Mouse (Mus musculus): Measurements from ENCODE around the gene Ctc1. TPM values are rescaled to one million over a fixed set of nuclear protein-coding genes. Genes with fewer than 3 reads are reported as not detected.
"Not testable (repeated sequence)": the region's sequence is repeated elsewhere in the genome, so short reads cannot be mapped to it uniquely, and the experiment has no call there.

Ctc1 gene
- total and polyA plus RNA-seq, 3 experiments: 10.7 to 21.5 (median 15.7) TPM

GRCm38 (mm10) chr11:68982639-68983369, 32.9 kb upstream of the Ctc1 start:
- Histone ChIP-seq H3K9ac (ENCODE audit: low read depth, low read length) (no peak overlapping the region), H3K27ac (no peak overlapping the region), H3K4me1 (ENCODE audit: control insufficient read depth, insufficient read depth, low read length) (peaks cover 3% of the 10 kb centered on the region), H3K4me3 (no peak overlapping the region), H3K79me2 (replicated peaks; ENCODE audit: control insufficient read depth, insufficient read depth, low read length) (no peaks in the 10 kb centered on the region), H3K27me3 (ENCODE audit: control insufficient read depth, insufficient read depth, low read length) (no peaks in the 10 kb centered on the region), H3K36me3 (ENCODE audit: control insufficient read depth, insufficient read depth, low read length) (no peaks in the 10 kb centered on the region)
- DNase-seq: peak; percentile 71 to 84
- TF ChIP-seq CTCF (IDR thresholded peaks at IDR 0.05) (peak; percentile 90), POLR2A (IDR thresholded peaks at IDR 0.05; ENCODE audit: insufficient read depth, low read depth, low read length) (no peak), EP300 (IDR thresholded peaks at IDR 0.05; ENCODE audit: insufficient read depth, low read depth, low read length) (peak; percentile 86; the same call in 1 of the 2 replicates)
- WGBS: 28% methylated on average over 4 of the region's 4 CpGs
- intact Hi-C loops (cut with DNase I): loop anchor here (1.0 to 2.0 kb wide), 2 partner anchors 16 to 77 kb away; no protein-coding TSS in a partner anchor

GRCm38 (mm10) chr11:68987365-68987882, 28.3 kb upstream of the Ctc1 start:
- H3K27ac ChIP-seq: no peak overlapping the region
- H3K4me1 ChIP-seq (ENCODE audit: control insufficient read depth, insufficient read depth, low read length): peaks cover 3% of the 10 kb centered on the region
- no peak for DNase-seq
- H3K4me3 ChIP-seq: no peak overlapping the region
- intact Hi-C loops (cut with DNase I): no loop called here
- WGBS: 90% methylated on average over 11 of the region's 11 CpGs
- no peaks in the 10 kb centered on the region for H3K36me3 ChIP-seq (ENCODE audit: control insufficient read depth, insufficient read depth, low read length)
- H3K79me2 ChIP-seq (replicated peaks; ENCODE audit: control insufficient read depth, insufficient read depth, low read length): no peaks in the 10 kb centered on the region
- TF ChIP-seq POLR2A (IDR thresholded peaks at IDR 0.05; ENCODE audit: insufficient read depth, low read depth, low read length) (no peak), EP300 (IDR thresholded peaks at IDR 0.05; ENCODE audit: insufficient read depth, low read depth, low read length) (no peak), CTCF (IDR thresholded peaks at IDR 0.05) (no peak)
- no peak overlapping the region for H3K9ac ChIP-seq (ENCODE audit: low read depth, low read length)
- H3K27me3 ChIP-seq (ENCODE audit: control insufficient read depth, insufficient read depth, low read length): no peaks in the 10 kb centered on the region

- WGBS: 78% methylated on average over 17 of the region's 17 CpGs
- Histone ChIP-seq H3K36me3 (ENCODE audit: control insufficient read depth, insufficient read depth, low read length) (no peaks in the 10 kb centered on the region), H3K4me3 (no peak overlapping the region), H3K4me1 (ENCODE audit: control insufficient read depth, insufficient read depth, low read length) (peaks cover 1% of the 10 kb centered on the region; the same call in 1 of the 2 replicates), H3K27me3 (ENCODE audit: control insufficient read depth, insufficient read depth, low read length) (no peaks in the 10 kb centered on the region), H3K9ac (ENCODE audit: low read depth, low read length) (no peak overlapping the region), H3K27ac (no peak overlapping the region), H3K79me2 (replicated peaks; ENCODE audit: control insufficient read depth, insufficient read depth, low read length) (no peaks in the 10 kb centered on the region)
- TF ChIP-seq EP300 (IDR thresholded peaks at IDR 0.05; ENCODE audit: insufficient read depth, low read depth, low read length) (no peak), CTCF (IDR thresholded peaks at IDR 0.05) (no peak), POLR2A (IDR thresholded peaks at IDR 0.05; ENCODE audit: insufficient read depth, low read depth, low read length) (no peak)
- DNase-seq: no peak
- intact Hi-C loops (cut with DNase I): no loop called here
These were observed 27.4 kb upstream of the Ctc1 start for GRCm38 (mm10) chr11:68988341-68988740.

GRCm38 (mm10) chr11:68993122-68993521, 22.6 kb upstream of the Ctc1 start:
- no peaks in the 10 kb centered on the region for H3K27me3 ChIP-seq (ENCODE audit: control insufficient read depth, insufficient read depth, low read length)
- H3K27ac ChIP-seq: no peak overlapping the region
- intact Hi-C loops (cut with DNase I): no loop called here
- no peak overlapping the region for H3K9ac ChIP-seq (ENCODE audit: low read depth, low read length)
- no peaks in the 10 kb centered on the region for H3K79me2 ChIP-seq (replicated peaks; ENCODE audit: control insufficient read depth, insufficient read depth, low read length)
- H3K4me3 ChIP-seq: no peak overlapping the region
- no peak for DNase-seq
- H3K36me3 ChIP-seq (ENCODE audit: control insufficient read depth, insufficient read depth, low read length): no peaks in the 10 kb centered on the region
- 76% methylated on average over 7 of the region's 7 CpGs for WGBS
- no peak for TF ChIP-seq POLR2A (IDR thresholded peaks at IDR 0.05; ENCODE audit: insufficient read depth, low read depth, low read length)
- TF ChIP-seq CTCF (IDR thresholded peaks at IDR 0.05): no peak
- TF ChIP-seq EP300 (IDR thresholded peaks at IDR 0.05; ENCODE audit: insufficient read depth, low read depth, low read length): no peak
- no peaks in the 10 kb centered on the region for H3K4me1 ChIP-seq (ENCODE audit: control insufficient read depth, insufficient read depth, low read length)

GRCm38 (mm10) chr11:68994377-68994776, 21.3 kb upstream of the Ctc1 start:
- 99% methylated on average over 3 of the region's 3 CpGs for WGBS
- H3K27ac ChIP-seq: no peak overlapping the region
- no peak for DNase-seq
- TF ChIP-seq EP300 (IDR thresholded peaks at IDR 0.05; ENCODE audit: insufficient read depth, low read depth, low read length) (no peak), POLR2A (IDR thresholded peaks at IDR 0.05; ENCODE audit: insufficient read depth, low read depth, low read length) (no peak), CTCF (IDR thresholded peaks at IDR 0.05) (peak; percentile 53)
- no peaks in the 10 kb centered on the region for H3K36me3 ChIP-seq (ENCODE audit: control insufficient read depth, insufficient read depth, low read length)
- intact Hi-C loops (cut with DNase I): no loop called here
- no peak overlapping the region for H3K9ac ChIP-seq (ENCODE audit: low read depth, low read length)
- H3K4me3 ChIP-seq: no peak overlapping the region
- no peaks in the 10 kb centered on the region for H3K27me3 ChIP-seq (ENCODE audit: control insufficient read depth, insufficient read depth, low read length)
- no peaks in the 10 kb centered on the region for H3K79me2 ChIP-seq (replicated peaks; ENCODE audit: control insufficient read depth, insufficient read depth, low read length)
- no peaks in the 10 kb centered on the region for H3K4me1 ChIP-seq (ENCODE audit: control insufficient read depth, insufficient read depth, low read length)

GRCm38 (mm10) chr11:68997080-68997479, 18.6 kb upstream of the Ctc1 start:
- H3K27ac ChIP-seq: no peak overlapping the region
- DNase-seq: no peak
- H3K9ac ChIP-seq (ENCODE audit: low read depth, low read length): no peak overlapping the region
- no peaks in the 10 kb centered on the region for H3K4me1 ChIP-seq (ENCODE audit: control insufficient read depth, insufficient read depth, low read length)
- intact Hi-C loops (cut with DNase I): no loop called here
- 88% methylated on average over 4 of the region's 4 CpGs for WGBS
- no peaks in the 10 kb centered on the region for H3K36me3 ChIP-seq (ENCODE audit: control insufficient read depth, insufficient read depth, low read length)
- H3K27me3 ChIP-seq (ENCODE audit: control insufficient read depth, insufficient read depth, low read length): no peaks in the 10 kb centered on the region
- TF ChIP-seq EP300 (IDR thresholded peaks at IDR 0.05; ENCODE audit: insufficient read depth, low read depth, low read length) (no peak), POLR2A (IDR thresholded peaks at IDR 0.05; ENCODE audit: insufficient read depth, low read depth, low read length) (no peak), CTCF (IDR thresholded peaks at IDR 0.05) (no peak)
- no peak overlapping the region for H3K4me3 ChIP-seq
- H3K79me2 ChIP-seq (replicated peaks; ENCODE audit: control insufficient read depth, insufficient read depth, low read length): no peaks in the 10 kb centered on the region

- H3K36me3 ChIP-seq (ENCODE audit: control insufficient read depth, insufficient read depth, low read length); H3K4me1 ChIP-seq (ENCODE audit: control insufficient read depth, insufficient read depth, low read length); H3K79me2 ChIP-seq (replicated peaks; ENCODE audit: control insufficient read depth, insufficient read depth, low read length); H3K27ac ChIP-seq; intact Hi-C loops (cut with DNase I); H3K27me3 ChIP-seq (ENCODE audit: control insufficient read depth, insufficient read depth, low read length); H3K9ac ChIP-seq (ENCODE audit: low read depth, low read length); DNase-seq; H3K4me3 ChIP-seq: not testable (repeated sequence)
- 94% methylated on average over 4 of the region's 4 CpGs for WGBS
These were observed 12.9 kb upstream of the Ctc1 start for GRCm38 (mm10) chr11:69002782-69003181.
